Mouse (Mus musculus) kidney, embryonic 14.5 days (tissue): Measurements from ENCODE around the gene Rxfp1. TPM values are rescaled to one million over a fixed set of nuclear protein-coding genes. Genes with fewer than 3 reads are reported as not detected.
A peak's percentile ranks its signal among the peaks of the same experiment; 100 is the strongest.

Experiments
- ATAC-seq: fragments of 200-750 bp; cut with Nextera tagmentation; 2 replicates; pipeline ENCODE4 v1.8.0; 2017; ENCODE audit warnings: moderate number of reproducible peaks, mild to moderate bottlenecking, moderate TSS enrichment, moderate library complexity; ENCODE audit not compliant: low FRiP score, low TSS enrichment
- H3K27ac ChIP-seq: fragments of 300-500 bp; sonication (generic); 2 replicates; pipeline ENCODE4 v1.5.1; 2014; ENCODE audit warnings: low read depth, mild to moderate bottlenecking, low read length, moderate library complexity, mixed read lengths
- H3K27me3 ChIP-seq: fragments of 300-500 bp; sonication (generic); 2 replicates; pipeline ENCODE4 v1.6.1; 2014; ENCODE audit warnings: mild to moderate bottlenecking, low read length; ENCODE audit not compliant: control insufficient read depth, insufficient read depth
- H3K36me3 ChIP-seq: fragments of 300-500 bp; sonication (generic); 2 replicates; pipeline ENCODE4 v1.6.1; 2014; ENCODE audit warnings: low read length, mixed read lengths; ENCODE audit not compliant: control insufficient read depth, insufficient read depth
- H3K4me1 ChIP-seq: fragments of 300-500 bp; sonication (generic); 2 replicates; pipeline ENCODE4 v1.6.1; 2014; ENCODE audit warnings: low read length, mixed read lengths; ENCODE audit not compliant: control insufficient read depth, insufficient read depth
- H3K4me2 ChIP-seq: fragments of 300-500 bp; sonication (generic); replicated peaks from 2 replicates; pipeline ENCODE4 v1.6.1; 2014; ENCODE audit warnings: low read depth, mild to moderate bottlenecking, low read length
- H3K4me3 ChIP-seq: fragments of 300-500 bp; sonication (generic); 2 replicates; pipeline ENCODE4 v1.5.1; 2014; ENCODE audit warnings: mild to moderate bottlenecking, low read length
- H3K9ac ChIP-seq: fragments of 300-500 bp; sonication (generic); 2 replicates; pipeline ENCODE4 v1.6.1; 2014; ENCODE audit warnings: low read depth, mild to moderate bottlenecking, low read length, moderate library complexity
- H3K9me3 ChIP-seq: fragments of 300-500 bp; sonication (generic); 2 replicates; pipeline ENCODE4 v1.6.1; 2016; ENCODE audit warnings: low read length; ENCODE audit not compliant: control insufficient read depth
- WGBS: fragments of 180-500 bp; shearing (Covaris S2); extraction: QIAGEN DNeasy Blood & Tissue Kit; methylation state at CpG from one replicate; pipeline ENCODE4 v1.1.7; 2014; 5-methylcytosine and 5-hydroxymethylcytosine counted together
- polyA plus RNA-seq: library from polyadenylated mRNA; unstranded; fragments of >200 nt; fragmentation: Nextera tagmentation; extraction: Ambion mirVana; gene quantifications from 2 replicates; pipeline ENCODE4 v1.2.1, GENCODE M21; 2014

The Rxfp1 gene
- not detected in 2 replicates for polyA plus RNA-seq

- no peak for ATAC-seq
- H3K4me3 ChIP-seq, result no peak within 1 kb of the TSS
- H3K4me2 ChIP-seq, result no peak within 1 kb of the TSS
- H3K27me3 ChIP-seq, result no peaks in the 10 kb centered on the region
- no peaks in the 10 kb centered on the region for H3K9me3 ChIP-seq
- 75% methylated on average over 4 of the region's 4 CpGs for WGBS
- no peaks in the 10 kb centered on the region for H3K36me3 ChIP-seq
- H3K9ac ChIP-seq, result no peak within 1 kb of the TSS
- no peaks in the 10 kb centered on the region for H3K4me1 ChIP-seq
- H3K27ac ChIP-seq, result no peak within 1 kb of the TSS
Measured at GRCm38 (mm10) chr3:79737780-79738179, at the start of gene Rxfp1. TSS of gene Rxfp1 (minus strand) at chr3:79737880.

GRCm38 (mm10) chr3:79784362-79784736, 46.7 kb upstream of the Rxfp1 start:
- H3K4me2 ChIP-seq, result peak overlapping the region; percentile 24
- no peaks in the 10 kb centered on the region for H3K36me3 ChIP-seq
- WGBS, result 5% methylated on average over 11 of the region's 11 CpGs
- H3K4me3 ChIP-seq, result peak overlapping the region; percentile 2; the same call in 1 of the 2 replicates
- no peak overlapping the region for H3K27ac ChIP-seq
- no peaks in the 10 kb centered on the region for H3K9me3 ChIP-seq
- H3K4me1 ChIP-seq, result peaks cover 6% of the 10 kb centered on the region; the same call in 1 of the 2 replicates
- no peaks in the 10 kb centered on the region for H3K27me3 ChIP-seq
- ATAC-seq, result peak; percentile 68
- H3K9ac ChIP-seq, result no peak overlapping the region

GRCm38 (mm10) chr3:79783630-79784361, 46.1 kb upstream of the Rxfp1 start:
- peak; percentile 80 for ATAC-seq
- Histone ChIP-seq H3K36me3 (no peaks in the 10 kb centered on the region), H3K27ac (no peak overlapping the region), H3K27me3 (no peaks in the 10 kb centered on the region), H3K9me3 (no peaks in the 10 kb centered on the region), H3K4me1 (peaks cover 6% of the 10 kb centered on the region; the same call in 1 of the 2 replicates), H3K9ac (no peak overlapping the region), H3K4me2 (peak overlapping the region; percentile 24), H3K4me3 (peak overlapping the region; percentile 2; the same call in 1 of the 2 replicates)
- 21% methylated on average over 10 of the region's 10 CpGs for WGBS

GRCm38 (mm10) chr3:79772701-79773100, 35.0 kb upstream of the Rxfp1 start:
- no peaks in the 10 kb centered on the region for H3K27me3 ChIP-seq
- H3K27ac ChIP-seq, result no peak overlapping the region
- no peaks in the 10 kb centered on the region for H3K36me3 ChIP-seq
- H3K4me3 ChIP-seq, result no peak overlapping the region
- no peak for ATAC-seq
- H3K4me1 ChIP-seq, result no peaks in the 10 kb centered on the region
- WGBS, result 76% methylated on average over 2 of the region's 2 CpGs
- no peaks in the 10 kb centered on the region for H3K9me3 ChIP-seq
- no peak overlapping the region for H3K4me2 ChIP-seq
- no peak overlapping the region for H3K9ac ChIP-seq

GRCm38 (mm10) chr3:79753736-79754135, 16.1 kb upstream of the Rxfp1 start:
- ATAC-seq, result no peak
- 49% methylated on average over 1 of the region's 1 CpGs for WGBS
- H3K4me1 ChIP-seq, result no peaks in the 10 kb centered on the region
- no peaks in the 10 kb centered on the region for H3K36me3 ChIP-seq
- H3K9me3 ChIP-seq, result no peaks in the 10 kb centered on the region
- no peak overlapping the region for H3K4me2 ChIP-seq
- H3K4me3 ChIP-seq, result no peak overlapping the region
- no peak overlapping the region for H3K27ac ChIP-seq
- H3K9ac ChIP-seq, result no peak overlapping the region
- no peaks in the 10 kb centered on the region for H3K27me3 ChIP-seq

GRCm38 (mm10) chr3:79746585-79746984, 8.9 kb upstream of the Rxfp1 start:
- Histone ChIP-seq H3K9ac (no peak overlapping the region), H3K27me3 (no peaks in the 10 kb centered on the region), H3K9me3 (no peaks in the 10 kb centered on the region), H3K36me3 (no peaks in the 10 kb centered on the region), H3K27ac (no peak overlapping the region), H3K4me2 (no peak overlapping the region), H3K4me3 (no peak overlapping the region), H3K4me1 (no peaks in the 10 kb centered on the region)
- no peak for ATAC-seq
- 87% methylated on average over 6 of the region's 6 CpGs for WGBS

- H3K27me3 ChIP-seq, result no peaks in the 10 kb centered on the region
- ATAC-seq, result no peak
- no peaks in the 10 kb centered on the region for H3K36me3 ChIP-seq
- H3K4me2 ChIP-seq, result no peak overlapping the region
- H3K9ac ChIP-seq, result no peak overlapping the region
- WGBS, result 75% methylated on average over 6 of the region's 6 CpGs
- H3K27ac ChIP-seq, result no peak overlapping the region
- no peaks in the 10 kb centered on the region for H3K4me1 ChIP-seq
- no peaks in the 10 kb centered on the region for H3K9me3 ChIP-seq
- H3K4me3 ChIP-seq, result no peak overlapping the region
Measured at GRCm38 (mm10) chr3:79745101-79745500, 7.4 kb upstream of the Rxfp1 start.

GRCm38 (mm10) chr3:79744415-79744814, 6.7 kb upstream of the Rxfp1 start:
- no peak overlapping the region for H3K4me3 ChIP-seq
- no peak for ATAC-seq
- no peaks in the 10 kb centered on the region for H3K9me3 ChIP-seq
- no peaks in the 10 kb centered on the region for H3K4me1 ChIP-seq
- no peaks in the 10 kb centered on the region for H3K36me3 ChIP-seq
- no peak overlapping the region for H3K4me2 ChIP-seq
- no peak overlapping the region for H3K27ac ChIP-seq
- H3K9ac ChIP-seq, result no peak overlapping the region
- WGBS, result 96% methylated on average over 2 of the region's 2 CpGs
- no peaks in the 10 kb centered on the region for H3K27me3 ChIP-seq

- 84% methylated on average over 2 of the region's 2 CpGs for whole genome bisulfite sequencing
- Histone ChIP-seq H3K4me1 (no peaks in the 10 kb centered on the region), H3K4me2 (no peak overlapping the region), H3K9me3 (no peaks in the 10 kb centered on the region), H3K9ac (no peak overlapping the region), H3K36me3 (no peaks in the 10 kb centered on the region), H3K27me3 (no peaks in the 10 kb centered on the region), H3K27ac (no peak overlapping the region), H3K4me3 (no peak overlapping the region)
- no peak for ATAC-seq
Measured at GRCm38 (mm10) chr3:79740351-79740750, 2.7 kb upstream of the Rxfp1 start.
